Mouse (Mus musculus): ENCODE results near the gene Plcg2.

The Plcg2 gene

DNA sequence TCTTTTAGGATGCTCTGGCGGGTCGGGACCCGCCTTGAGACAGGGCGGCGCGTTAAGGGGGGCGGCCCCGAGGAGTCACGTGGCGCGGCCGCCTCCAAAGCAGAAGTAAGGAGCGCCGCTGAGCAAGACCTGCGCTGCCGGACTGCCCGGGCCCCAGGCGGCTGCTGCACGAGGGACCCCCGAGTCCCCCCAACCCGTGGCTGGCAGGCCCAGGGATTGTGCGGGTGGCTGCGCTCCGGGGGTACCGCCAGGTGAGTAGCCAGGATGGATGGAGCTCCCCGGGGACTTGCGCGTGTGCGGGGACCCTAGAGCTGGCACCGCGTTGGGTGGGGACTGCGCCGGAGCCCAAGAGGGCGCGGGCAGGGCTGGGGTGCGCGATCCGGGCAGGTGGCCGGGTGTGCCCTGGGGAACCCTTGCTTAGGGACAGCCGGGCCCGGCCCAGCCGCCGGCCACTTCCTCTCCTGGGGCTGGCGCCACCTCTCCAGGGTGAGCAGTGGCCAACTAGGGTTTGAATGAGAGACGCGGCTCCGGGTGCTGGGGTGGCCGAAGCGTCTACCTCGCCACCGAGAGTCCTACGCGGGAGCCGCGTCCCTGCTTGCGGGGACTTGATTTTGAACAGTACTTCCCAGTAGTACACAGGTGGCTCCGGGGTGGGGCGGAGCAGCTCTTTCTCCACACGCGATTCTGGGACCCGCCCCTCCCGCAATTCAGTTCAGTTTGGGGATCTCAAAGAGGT is at the start of gene Plcg2:
Gene Plcg2, plus strand, starts transcription at position 113 of the 736 bp plus-strand sequence.
- DNase-seq: peak; percentile 75

- no peak for DNase-seq
Observed at GRCm38 (mm10) chr8:117451072-117451471, 47.0 kb upstream of the Plcg2 start.

DNA sequence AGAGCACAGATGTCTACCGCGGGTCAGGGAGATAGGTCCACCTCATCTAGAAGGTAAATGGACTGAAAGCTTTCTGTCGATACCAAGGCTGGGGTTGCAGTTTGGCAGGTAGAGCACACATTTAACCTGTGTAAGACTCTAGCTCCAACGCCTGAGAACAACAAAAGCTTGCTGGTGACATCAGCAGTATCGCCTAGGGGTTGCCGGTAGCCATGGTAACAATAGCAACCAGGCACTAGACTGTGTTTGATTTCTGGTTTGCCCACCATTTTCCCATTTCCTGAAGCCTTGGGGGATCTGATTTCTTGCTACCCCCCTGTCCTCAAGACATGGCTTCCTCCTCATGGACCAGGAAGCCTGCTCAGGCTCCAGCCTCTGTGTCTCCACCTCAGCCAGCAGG is 44.1 kb upstream of the Plcg2 start:
- DNase-seq: no peak

- DNase-seq: no peak
Observed at GRCm38 (mm10) chr8:117454516-117455116, 43.5 kb upstream of the Plcg2 start.

- DNase-seq: no peak
Observed at GRCm38 (mm10) chr8:117455701-117456100, 42.4 kb upstream of the Plcg2 start.

DNA sequence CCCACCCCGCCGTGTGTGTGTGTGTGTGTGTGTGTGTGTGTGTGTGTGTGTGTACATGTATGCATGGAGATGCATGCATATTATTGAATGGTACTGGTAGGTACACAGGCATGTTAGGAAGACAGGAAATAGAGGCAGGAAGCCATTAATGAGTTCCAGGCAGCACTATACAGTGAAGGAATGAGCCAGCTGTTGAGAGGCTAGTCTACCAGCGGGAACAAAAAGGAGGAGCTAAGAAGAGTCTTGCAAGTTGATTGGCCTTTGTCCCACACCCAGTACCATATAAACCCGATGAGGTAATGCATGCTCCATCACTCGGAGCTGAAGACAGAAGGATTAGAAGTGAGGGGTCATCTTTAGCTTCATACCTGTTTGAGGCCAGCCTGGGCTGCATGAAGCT is 39.7 kb upstream of the Plcg2 start:
- DNase-seq: peak; percentile 34

GRCm38 (mm10) chr8:117462701-117463284 is 35.3 kb upstream of the Plcg2 start:
- no peak for DNase-seq

DNA sequence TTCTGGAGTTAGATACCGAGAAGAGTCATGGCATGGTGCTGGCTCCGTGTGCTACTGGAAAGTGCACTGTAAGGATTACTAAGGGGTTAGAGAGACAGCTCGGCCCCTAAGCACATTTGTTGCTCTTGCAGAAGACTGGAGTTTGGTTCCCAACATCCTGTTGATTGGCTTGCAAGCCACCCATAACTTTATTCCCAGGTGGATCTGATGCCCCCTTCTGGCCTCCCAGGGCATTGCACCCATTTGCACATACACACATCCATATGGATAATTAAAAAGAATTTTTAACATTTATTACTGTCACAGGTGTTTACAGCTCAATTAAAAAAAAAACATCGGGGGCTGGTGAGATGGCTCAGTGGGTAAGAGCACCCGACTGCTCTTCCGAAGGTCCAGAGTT is 33.6 kb upstream of the Plcg2 start:
- DNase-seq: no peak

DNA sequence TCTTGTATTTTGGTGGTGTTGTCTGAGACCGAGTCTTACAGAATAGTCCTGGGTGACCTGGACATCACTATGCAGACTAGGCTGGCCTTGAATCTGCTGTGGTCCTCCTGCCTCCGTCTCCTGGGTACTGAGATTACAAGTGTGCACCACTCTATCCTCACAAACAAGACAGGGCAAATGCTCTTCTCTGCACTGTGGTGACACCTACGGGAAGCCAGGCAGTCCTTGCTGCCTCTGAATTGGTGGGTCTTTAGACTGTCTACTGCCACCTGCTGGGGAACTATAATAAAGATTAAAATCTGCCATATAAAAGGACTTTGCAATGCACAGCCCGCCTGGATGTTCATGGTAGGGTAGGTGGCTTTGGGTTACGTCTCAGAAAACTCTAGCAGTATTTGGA is 32.8 kb upstream of the Plcg2 start:
- peak; percentile 90 for DNase-seq

- no peak for DNase-seq
Observed at GRCm38 (mm10) chr8:117467466-117467865, 30.6 kb upstream of the Plcg2 start.

- DNase-seq: peak; percentile 19
Observed at GRCm38 (mm10) chr8:117469431-117470341, 28.4 kb upstream of the Plcg2 start.

- DNase-seq: peak; percentile 93
Observed at GRCm38 (mm10) chr8:117470342-117470781, 27.7 kb upstream of the Plcg2 start.

- DNase-seq: peak; percentile 78
Observed at GRCm38 (mm10) chr8:117471174-117471573, 26.9 kb upstream of the Plcg2 start.

DNA sequence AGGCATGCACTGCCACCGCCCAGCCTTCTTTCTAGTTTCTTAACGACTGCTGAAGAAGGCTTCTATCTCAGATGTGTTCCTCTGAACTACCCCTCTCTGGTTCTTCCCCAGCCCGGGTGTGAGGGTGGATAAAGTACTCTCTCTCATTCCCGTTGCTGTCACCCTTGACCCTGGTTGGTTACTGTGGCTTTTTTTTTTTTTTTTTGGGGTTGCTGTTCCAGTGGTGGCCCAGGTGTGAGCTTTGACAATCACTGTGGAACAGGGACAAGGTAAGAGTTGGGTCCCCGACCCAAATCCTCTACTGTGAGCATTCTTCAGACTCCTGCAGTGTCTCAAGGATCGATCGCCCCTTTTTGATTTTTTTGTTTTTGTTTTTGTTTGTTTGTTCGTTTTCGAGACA is 26.4 kb upstream of the Plcg2 start:
- DNase-seq: no peak

- DNase-seq: no peak
Observed at GRCm38 (mm10) chr8:117472332-117472731, 25.8 kb upstream of the Plcg2 start.

DNA sequence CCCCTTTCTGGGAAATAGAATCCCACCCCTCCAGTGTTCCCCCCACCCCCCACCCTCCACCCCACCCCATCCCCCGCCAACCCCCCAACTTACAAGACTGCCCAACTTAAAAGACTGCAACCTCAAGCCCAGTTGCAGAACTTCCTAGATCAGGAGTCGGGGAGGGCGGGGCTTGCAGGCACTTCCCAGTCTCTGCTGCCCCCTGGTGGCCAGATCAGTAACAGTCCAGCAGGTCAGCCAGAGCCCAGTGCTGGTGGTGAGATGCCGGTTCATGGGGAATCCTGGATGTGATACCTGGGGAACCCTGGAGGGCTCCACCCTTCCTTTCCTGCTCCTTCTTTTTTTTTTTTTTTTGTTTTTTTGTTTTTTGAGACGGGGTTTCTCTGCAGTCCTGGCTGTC is 23.1 kb upstream of the Plcg2 start:
- peak; percentile 93 for DNase-seq

- DNase-seq: no peak
Observed at GRCm38 (mm10) chr8:117475819-117476218, 22.3 kb upstream of the Plcg2 start.

DNA sequence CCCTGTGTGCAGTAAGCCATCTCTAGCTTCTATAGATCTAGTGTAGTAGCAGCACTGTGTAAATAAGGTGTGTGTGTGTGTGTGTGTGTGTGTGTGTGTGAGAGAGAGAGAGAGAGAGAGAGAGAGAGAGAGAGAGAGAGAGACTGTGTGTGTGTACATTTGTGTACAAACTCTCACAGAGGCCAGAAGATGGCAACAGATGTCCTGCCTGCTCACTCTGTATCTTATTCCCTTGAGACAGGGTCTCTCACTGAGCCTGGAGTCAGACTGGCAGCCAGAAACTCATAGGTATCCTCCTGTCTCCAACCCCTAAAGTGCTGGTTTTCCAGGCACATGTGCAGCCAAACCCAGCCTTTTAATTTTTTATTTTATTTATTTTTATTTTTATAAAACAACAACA is 20.0 kb upstream of the Plcg2 start:
- no peak for DNase-seq

GRCm38 (mm10) chr8:117479996-117480395 is 18.1 kb upstream of the Plcg2 start:
- no peak for DNase-seq

DNA sequence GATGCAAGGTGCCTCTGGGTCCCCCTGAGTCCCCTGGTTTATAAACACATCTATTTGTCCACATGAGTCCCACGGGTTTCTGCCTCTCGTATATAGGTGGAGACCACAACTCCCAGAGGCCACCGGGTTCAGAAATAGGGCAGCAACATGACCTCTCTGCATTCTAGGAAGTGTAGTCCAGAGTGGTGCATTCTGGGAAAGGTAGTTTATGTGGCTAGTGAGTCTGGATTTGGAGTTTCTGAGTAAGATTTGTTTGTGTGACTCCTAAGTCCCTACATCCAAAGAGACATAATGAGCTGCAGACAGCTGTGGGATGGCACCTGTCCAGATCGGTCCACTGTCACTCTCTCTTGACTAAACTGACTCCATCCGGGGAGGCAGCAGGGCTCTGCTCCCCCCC is 17.6 kb upstream of the Plcg2 start:
- peak; percentile 40 for DNase-seq

GRCm38 (mm10) chr8:117481830-117482229 is 16.3 kb upstream of the Plcg2 start:
- no peak for DNase-seq

DNA sequence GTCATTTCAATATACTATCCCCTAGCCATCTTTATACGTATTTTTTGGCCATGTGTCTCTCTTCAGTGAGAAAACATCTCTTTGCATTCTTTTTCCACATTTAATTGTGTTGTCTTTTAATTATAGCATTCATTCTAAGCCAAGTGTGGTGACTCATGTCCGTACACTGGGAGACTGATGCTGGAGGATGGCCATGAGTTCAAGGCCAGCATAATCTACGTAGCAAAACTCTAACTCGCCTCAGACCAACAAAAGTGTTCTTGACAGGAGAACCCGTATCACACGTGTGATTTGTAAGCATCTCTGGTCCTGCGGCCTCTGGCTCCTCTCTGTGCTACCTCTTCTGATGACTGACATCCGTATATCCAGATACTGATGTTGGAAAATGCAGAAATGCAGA is 13.4 kb upstream of the Plcg2 start:
- no peak for DNase-seq

DNA sequence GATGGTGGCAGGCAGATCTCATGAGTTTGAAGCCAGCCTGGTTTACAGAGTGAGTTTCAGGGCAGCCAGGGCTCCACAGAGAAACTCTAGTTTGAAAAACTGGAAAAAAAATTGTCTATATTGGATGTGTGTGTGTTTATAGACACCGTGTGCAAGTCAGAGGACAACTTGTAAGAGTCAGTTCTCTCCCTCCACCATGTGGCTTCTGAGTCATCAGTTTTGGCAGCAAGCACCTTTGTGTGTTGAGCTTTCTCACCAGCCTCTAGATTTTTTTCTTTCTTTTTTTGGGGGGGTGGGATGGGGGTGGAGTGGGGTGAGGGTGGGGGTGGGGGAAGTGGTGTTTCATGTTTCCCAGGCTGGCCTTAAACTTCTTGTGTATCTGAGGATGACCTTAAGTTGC is 12.8 kb upstream of the Plcg2 start:
- no peak for DNase-seq

Measured in embryo, embryonic 11 days (tissue).